Mouse (Mus musculus) liver, postnatal 0 days (tissue): ENCODE measurements around the gene Man1c1.

Source experiments
- CTCF ChIP-seq: sonication (generic); IDR thresholded peaks from 2 replicates; pipeline ENCODE4 v1.5.1; 2016; ENCODE audit warnings: antibody characterized with exemption, low read depth
- EP300 ChIP-seq: IDR thresholded peaks from 2 replicates; pipeline ENCODE4 v1.6.1; 2016; ENCODE audit warnings: antibody characterized with exemption, low read depth, mild to moderate bottlenecking

DNA sequence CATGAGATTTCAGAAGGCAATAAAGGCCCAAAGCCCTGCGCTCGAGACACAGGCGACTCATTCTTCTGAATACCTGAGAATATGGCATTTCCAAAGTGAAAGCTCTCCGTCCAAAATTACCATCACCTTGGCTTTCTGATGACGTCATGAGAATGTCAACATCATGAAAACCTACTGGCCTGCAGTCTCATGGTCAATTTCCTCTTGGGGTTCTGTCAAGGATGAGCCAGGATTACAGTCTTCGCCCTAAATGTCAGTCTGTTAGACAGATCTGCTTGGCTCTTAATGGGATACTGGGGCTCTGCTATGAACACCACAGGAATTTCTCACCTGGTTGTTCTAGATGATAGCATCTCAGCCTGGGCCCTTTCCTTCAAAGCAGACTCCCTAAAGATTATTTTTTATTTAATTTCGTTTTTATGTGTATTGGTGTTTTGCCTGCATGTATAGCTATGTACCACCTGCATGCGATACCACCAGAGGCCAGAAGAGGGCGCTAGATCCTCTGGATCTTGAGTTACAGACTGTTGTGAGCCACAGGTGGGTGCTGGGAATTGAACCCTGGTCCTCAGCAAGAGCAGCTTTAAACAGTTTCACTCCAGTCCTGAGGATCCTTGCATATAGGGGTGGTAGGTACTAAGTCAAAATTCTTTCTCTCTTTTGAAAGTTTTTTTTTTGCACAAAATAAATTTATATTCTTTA lies 19.3 kb downstream of the Man1c1 start:
- TF ChIP-seq CTCF (peak; percentile 58), EP300 (no peak)
